Mouse (Mus musculus) CD4-positive helper T cell, adult 2 months (primary cell): ENCODE data around the gene Irgq.
"Not testable (repeated sequence)": the region's sequence is repeated elsewhere in the genome, so short reads cannot be mapped to it uniquely, and the experiment has no call there.

Source experiments
- DNase-seq: peaks from one replicate; pipeline ENCODE4 v3.0.0-alpha.2; 2012; ENCODE audit warnings: low read depth, missing footprints, low spot score

Irgq gene

DNA sequence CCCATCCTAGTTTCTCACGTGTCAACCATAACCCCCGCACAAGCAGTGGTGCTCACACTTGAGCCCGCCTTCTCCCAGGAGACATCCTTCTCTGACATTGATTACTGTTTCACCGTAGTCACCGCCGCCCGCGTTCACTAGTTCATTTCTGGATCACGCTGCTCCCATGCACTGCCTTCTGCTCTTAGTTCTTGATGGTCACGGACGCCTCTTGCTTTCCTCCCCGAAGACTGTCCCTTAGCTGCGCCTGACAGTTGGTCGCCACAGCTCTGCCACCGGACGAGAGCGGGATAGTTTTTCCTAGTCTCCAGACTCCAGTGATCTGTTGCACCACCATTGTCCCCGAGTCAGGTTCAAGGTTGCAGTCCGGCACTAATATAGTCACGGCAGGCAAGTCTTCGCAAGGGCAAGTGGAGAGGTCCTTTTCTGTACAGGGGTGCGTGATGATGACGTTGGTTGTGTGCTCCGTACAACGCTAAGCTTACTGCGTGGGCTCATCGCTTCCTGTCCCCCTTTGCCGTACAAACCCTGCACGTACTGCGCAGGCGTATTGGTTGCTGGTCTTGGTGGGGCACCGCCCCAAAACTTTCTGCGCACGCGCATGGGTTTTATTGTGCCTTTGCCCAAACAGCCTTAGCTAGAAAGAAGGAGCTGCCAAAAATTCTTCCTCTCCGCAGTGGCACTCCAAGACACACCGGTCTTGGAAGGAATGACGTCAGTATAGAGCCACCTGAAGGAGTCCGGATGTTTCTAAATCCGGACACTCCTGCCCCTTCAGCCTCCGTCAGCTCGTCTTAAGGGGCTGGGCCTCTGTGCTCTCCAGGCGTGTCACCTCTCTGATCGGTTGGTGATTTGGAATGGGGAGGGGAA lies at the start of gene Irgq:
Gene Irgq (plus strand): TSS at position 628 of the 870 bp plus-strand sequence.
- DNase-seq = peak; percentile 99

- DNase-seq = no peak
Observed at GRCm38 (mm10) chr7:24480986-24481473, 49.5 kb upstream of the Irgq start.

DNA sequence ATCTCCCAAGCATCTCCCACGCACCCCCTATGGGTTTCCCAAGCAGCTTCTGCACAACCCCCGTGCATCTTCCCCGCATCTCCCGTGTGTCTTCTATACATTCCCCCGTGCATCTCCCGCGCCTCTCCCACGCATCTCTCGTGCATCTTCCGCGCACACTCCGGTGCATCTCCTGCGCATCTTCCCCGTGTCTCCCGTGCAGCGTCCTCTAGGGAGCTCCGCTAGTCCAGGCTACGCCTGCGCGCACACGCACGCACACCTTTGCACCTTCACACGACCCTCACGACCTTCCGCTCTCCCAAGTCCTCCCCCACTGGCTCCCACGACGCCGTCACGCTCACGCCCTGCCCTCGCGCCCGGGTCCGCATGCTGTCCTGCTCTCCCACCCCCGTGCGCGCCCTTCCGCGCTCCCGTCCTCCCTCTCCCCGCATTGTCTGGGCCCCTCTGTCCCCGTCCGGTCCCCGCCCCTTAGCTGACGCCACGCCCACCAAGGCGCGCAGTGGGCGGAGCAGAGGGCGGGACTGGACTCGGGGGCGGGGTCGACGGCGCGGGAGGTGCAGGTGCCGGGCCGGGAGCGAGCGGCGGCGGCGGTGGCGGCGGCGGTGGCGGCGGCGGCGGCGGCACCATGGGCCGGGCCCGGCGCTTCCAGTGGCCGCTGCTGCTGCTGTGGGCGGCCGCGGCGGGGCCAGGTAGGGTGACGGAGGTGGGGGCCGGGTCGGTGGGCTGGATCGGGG lies 48.8 kb upstream of the Irgq start, which contains the start of gene Cadm4:
Gene Cadm4 (plus strand): TSS at position 550 of the 734 bp plus-strand sequence.
- DNase-seq = peak; percentile 85

GRCm38 (mm10) chr7:24482208-24483020 lies 48.1 kb upstream of the Irgq start:
- DNase-seq = no peak

DNA sequence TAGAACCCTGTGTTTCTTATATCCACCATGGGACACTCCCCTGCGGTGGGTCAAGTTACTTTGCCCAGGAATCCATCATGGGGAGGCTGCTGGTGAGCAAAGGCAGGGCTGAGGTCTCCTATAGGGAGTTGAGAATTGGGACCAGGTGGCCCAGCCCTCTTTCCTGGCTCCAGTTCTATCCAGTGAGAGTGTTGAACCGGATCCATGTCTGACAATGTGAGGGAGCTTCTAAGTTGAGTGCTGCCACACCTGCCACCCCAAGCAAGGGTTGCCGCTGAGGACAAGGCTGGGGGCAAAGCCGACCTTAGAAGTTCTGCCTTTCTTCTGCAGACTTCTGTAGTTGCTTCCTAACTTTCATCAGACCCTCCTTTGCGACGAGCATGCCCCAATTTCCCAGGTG lies 47.2 kb upstream of the Irgq start:
- DNase-seq = not testable (repeated sequence)

GRCm38 (mm10) chr7:24485481-24485880 lies 45.0 kb upstream of the Irgq start:
- DNase-seq = no peak

- no peak for DNase-seq
Observed at GRCm38 (mm10) chr7:24486654-24487130, 43.8 kb upstream of the Irgq start.

- no peak for DNase-seq
Observed at GRCm38 (mm10) chr7:24487403-24487802, 43.1 kb upstream of the Irgq start.

DNA sequence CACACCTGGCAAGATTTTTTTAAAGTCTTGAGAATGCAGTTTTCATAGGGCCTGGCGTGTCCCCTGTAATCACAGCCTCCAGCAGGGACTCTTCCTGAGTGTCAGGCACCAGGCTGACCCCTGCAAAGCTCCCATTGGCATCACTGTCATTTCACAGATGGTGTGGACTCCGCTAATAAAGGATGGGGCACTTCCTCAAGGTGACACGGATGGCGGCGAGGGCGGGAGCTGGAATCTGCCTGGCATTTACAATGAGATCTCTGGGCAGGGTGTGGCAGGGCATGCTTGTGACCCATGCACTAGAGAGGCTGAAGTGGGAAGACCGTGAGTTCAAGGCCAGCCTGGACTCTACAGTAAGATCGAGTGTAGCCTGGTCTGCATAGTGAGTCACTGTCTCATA lies 42.2 kb upstream of the Irgq start:
- DNase-seq = no peak

GRCm38 (mm10) chr7:24499856-24500577 lies 30.5 kb upstream of the Irgq start:
- no peak for DNase-seq

GRCm38 (mm10) chr7:24500929-24501328 lies 29.6 kb upstream of the Irgq start:
- peak; percentile 47 for DNase-seq

- DNase-seq = no peak
Observed at GRCm38 (mm10) chr7:24501492-24501891, 29.0 kb upstream of the Irgq start.

DNA sequence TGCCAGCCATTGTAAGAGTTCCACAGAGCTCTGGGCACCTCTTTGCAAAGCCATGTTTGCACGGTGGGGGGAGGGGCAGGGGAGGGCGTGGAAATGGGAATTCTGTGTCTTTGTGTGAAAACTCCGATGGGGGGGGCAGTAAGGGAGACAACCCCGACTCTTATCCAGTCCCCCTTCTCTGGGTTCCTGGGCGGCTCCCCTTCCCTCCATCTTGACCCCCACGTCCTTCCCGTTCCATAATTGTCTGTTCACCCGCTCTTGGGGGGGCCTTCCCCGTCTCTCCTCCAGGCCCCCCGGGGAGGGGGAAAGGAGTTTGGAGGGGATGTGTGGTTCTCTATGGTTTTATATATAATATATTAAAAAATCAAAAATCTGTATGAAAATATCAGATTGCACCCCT lies 26.5 kb upstream of the Irgq start:
- no peak for DNase-seq

DNA sequence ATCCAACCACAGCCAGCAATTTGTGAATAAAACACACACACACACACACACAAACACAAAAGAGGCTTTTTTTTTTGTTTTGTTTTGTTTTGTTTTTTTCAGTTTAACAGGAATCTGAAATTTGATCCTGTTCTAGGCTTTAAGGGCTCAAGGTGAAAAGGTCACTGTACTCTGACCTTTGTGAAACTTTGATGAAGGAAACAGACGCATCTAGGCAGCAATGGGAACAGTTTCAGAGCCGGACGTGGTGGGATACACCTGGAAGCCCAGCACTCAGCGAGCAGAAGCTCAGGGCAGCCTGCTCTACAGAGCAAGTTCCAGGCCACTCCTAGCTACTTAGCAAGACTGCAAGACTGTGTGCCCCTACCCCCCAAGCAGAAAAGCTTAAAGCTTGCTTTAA lies 25.6 kb upstream of the Irgq start:
- no peak for DNase-seq

GRCm38 (mm10) chr7:24505447-24506064 lies 24.9 kb upstream of the Irgq start:
- DNase-seq = no peak

- DNase-seq = no peak
Observed at GRCm38 (mm10) chr7:24506065-24506459, 24.4 kb upstream of the Irgq start.

DNA sequence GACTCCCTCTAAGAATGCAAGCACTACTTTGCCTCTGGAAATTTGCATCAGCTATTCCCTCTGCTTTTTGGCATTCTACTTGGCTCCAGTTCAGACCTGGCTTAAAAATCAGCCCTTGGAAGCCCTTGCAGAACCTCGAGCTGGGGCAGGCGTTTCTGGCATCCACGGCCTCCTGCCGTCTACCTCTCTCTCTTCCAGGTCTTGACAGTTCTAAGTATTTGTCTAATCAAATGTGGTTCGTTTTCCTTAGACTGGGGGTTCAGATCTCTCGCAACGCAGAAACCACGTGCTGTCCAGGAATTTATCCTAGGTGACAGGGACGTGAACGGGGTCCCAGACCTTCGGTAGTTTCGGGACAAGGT lies 24.0 kb upstream of the Irgq start:
- DNase-seq = no peak

- DNase-seq = peak; percentile 60
Observed at GRCm38 (mm10) chr7:24506838-24507725, 23.4 kb upstream of the Irgq start, which contains the start of gene Zfp428. TSS of gene Zfp428 (plus strand) at chr7:24507006.

GRCm38 (mm10) chr7:24507726-24508114 lies 22.8 kb upstream of the Irgq start:
- no peak for DNase-seq
